Mouse (Mus musculus) forebrain, embryonic 13.5 days (tissue): ENCODE data around the gene Ankrd13c. TPM values are rescaled to one million over a fixed set of nuclear protein-coding genes. Genes with fewer than 3 reads are reported as not detected.
A peak's percentile ranks its signal among the peaks of the same experiment; 100 is the strongest.

Source experiments
- ATAC-seq: fragments of 200-750 bp; cut with Nextera tagmentation; 2 replicates; pipeline ENCODE4 v1.8.0; 2017
- H3K27ac ChIP-seq: fragments of 300-500 bp; sonication (generic); 2 replicates; pipeline ENCODE4 v1.5.1; 2015; ENCODE audit warnings: inconsistent platforms, mild to moderate bottlenecking, moderate library complexity
- H3K27me3 ChIP-seq: fragments of 300-500 bp; sonication (generic); 2 replicates; pipeline ENCODE4 v1.6.1; 2015; ENCODE audit warnings: mild to moderate bottlenecking, inconsistent platforms
- H3K36me3 ChIP-seq: fragments of 300-500 bp; sonication (generic); 2 replicates; pipeline ENCODE4 v1.6.1; 2015; ENCODE audit warnings: mild to moderate bottlenecking, inconsistent platforms; ENCODE audit not compliant: poor library complexity, severe bottlenecking
- H3K4me1 ChIP-seq: fragments of 300-500 bp; sonication (generic); 2 replicates; pipeline ENCODE4 v1.6.1; 2015; ENCODE audit warnings: inconsistent platforms
- H3K4me2 ChIP-seq: fragments of 300-500 bp; sonication (generic); 2 replicates; pipeline ENCODE4 v1.6.1; 2015; ENCODE audit warnings: inconsistent platforms, mild to moderate bottlenecking, moderate library complexity
- H3K4me3 ChIP-seq: fragments of 300-500 bp; sonication (generic); 2 replicates; pipeline ENCODE4 v1.5.1; 2015; ENCODE audit warnings: mild to moderate bottlenecking, inconsistent platforms
- H3K9ac ChIP-seq: fragments of 300-500 bp; sonication (generic); 2 replicates; pipeline ENCODE4 v1.6.1; 2015; ENCODE audit warnings: mild to moderate bottlenecking, inconsistent platforms
- H3K9me3 ChIP-seq: fragments of 300-500 bp; sonication (generic); replicated peaks from 2 replicates; pipeline ENCODE4 v1.6.1; 2016; ENCODE audit warnings: inconsistent platforms
- WGBS: fragments of 180-500 bp; shearing (Covaris S2); methylation state at CpG from one replicate; pipeline ENCODE4 v1.1.7; 2015; 5-methylcytosine and 5-hydroxymethylcytosine counted together
- polyA plus RNA-seq: library from polyadenylated mRNA; unstranded; fragments of >200 nt; fragmentation: Nextera tagmentation; extraction: Ambion mirVana; gene quantifications from 2 replicates; pipeline ENCODE4 v1.2.1, GENCODE M21; 2015

Ankrd13c gene
- polyA plus RNA-seq: 21.3 and 22.5 TPM in 2 replicates

GRCm38 (mm10) chr3:157946843-157947358, at the start of gene Ankrd13c:
Gene Ankrd13c (plus strand): TSS chr3:157947239.
- peak within 1 kb of the TSS; percentile 98 for H3K9ac ChIP-seq
- 0% methylated on average over 40 of the region's 45 CpGs for WGBS
- H3K36me3 ChIP-seq: no peaks in the 10 kb centered on the region
- peak; percentile 99 for ATAC-seq
- peak within 1 kb of the TSS; percentile 98 for H3K4me3 ChIP-seq
- no peaks in the 10 kb centered on the region for H3K9me3 ChIP-seq
- peaks cover 34% of the 10 kb centered on the region for H3K4me1 ChIP-seq
- no peaks in the 10 kb centered on the region for H3K27me3 ChIP-seq
- H3K27ac ChIP-seq: peak within 1 kb of the TSS; percentile 96
- H3K4me2 ChIP-seq: peak within 1 kb of the TSS; percentile 95

GRCm38 (mm10) chr3:157897645-157898044, 49.4 kb upstream of the Ankrd13c start:
- Histone ChIP-seq H3K4me1 (no peaks in the 10 kb centered on the region), H3K9ac (no peak overlapping the region), H3K27ac (no peak overlapping the region), H3K4me2 (no peak overlapping the region), H3K27me3 (no peaks in the 10 kb centered on the region), H3K36me3 (no peaks in the 10 kb centered on the region), H3K9me3 (no peaks in the 10 kb centered on the region), H3K4me3 (no peak overlapping the region)
- no peak for ATAC-seq
- WGBS: 85% methylated on average over 3 of the region's 3 CpGs

- no peaks in the 10 kb centered on the region for H3K4me1 ChIP-seq
- H3K9me3 ChIP-seq: no peaks in the 10 kb centered on the region
- no peak overlapping the region for H3K27ac ChIP-seq
- no peak overlapping the region for H3K4me3 ChIP-seq
- 92% methylated on average over 1 of the region's 1 CpGs for WGBS
- no peaks in the 10 kb centered on the region for H3K27me3 ChIP-seq
- H3K4me2 ChIP-seq: no peak overlapping the region
- ATAC-seq: no peak
- no peaks in the 10 kb centered on the region for H3K36me3 ChIP-seq
- H3K9ac ChIP-seq: no peak overlapping the region
These were observed 47.1 kb upstream of the Ankrd13c start for GRCm38 (mm10) chr3:157899986-157900385.

GRCm38 (mm10) chr3:157901721-157902120, 45.3 kb upstream of the Ankrd13c start:
- H3K4me3 ChIP-seq: no peak overlapping the region
- H3K9ac ChIP-seq: no peak overlapping the region
- no peak overlapping the region for H3K27ac ChIP-seq
- H3K36me3 ChIP-seq: no peaks in the 10 kb centered on the region
- H3K4me1 ChIP-seq: no peaks in the 10 kb centered on the region
- H3K9me3 ChIP-seq: no peaks in the 10 kb centered on the region
- no peak for ATAC-seq
- 89% methylated on average over 5 of the region's 5 CpGs for WGBS
- H3K27me3 ChIP-seq: no peaks in the 10 kb centered on the region
- H3K4me2 ChIP-seq: no peak overlapping the region

GRCm38 (mm10) chr3:157908166-157908565, 38.9 kb upstream of the Ankrd13c start:
- Histone ChIP-seq H3K4me2 (no peak overlapping the region), H3K9me3 (no peaks in the 10 kb centered on the region), H3K27me3 (no peaks in the 10 kb centered on the region), H3K27ac (no peak overlapping the region), H3K4me3 (no peak overlapping the region), H3K4me1 (no peaks in the 10 kb centered on the region), H3K36me3 (no peaks in the 10 kb centered on the region; the same call in 1 of the 2 replicates), H3K9ac (no peak overlapping the region)
- ATAC-seq: no peak
- 76% methylated on average over 3 of the region's 3 CpGs for WGBS

- no peak for ATAC-seq
- WGBS: 81% methylated on average over 3 of the region's 3 CpGs
- no peaks in the 10 kb centered on the region for H3K4me1 ChIP-seq
These were observed 36.8 kb upstream of the Ankrd13c start for GRCm38 (mm10) chr3:157910262-157910661.

GRCm38 (mm10) chr3:157912155-157912554, 34.9 kb upstream of the Ankrd13c start:
- ATAC-seq: no peak
- H3K9me3 ChIP-seq: no peaks in the 10 kb centered on the region

More at GRCm38 (mm10) chr3:157910262-157910661, 36.8 kb upstream of the Ankrd13c start:
- no peak overlapping the region for H3K9ac ChIP-seq
- H3K4me2 ChIP-seq: no peak overlapping the region
- no peak overlapping the region for H3K27ac ChIP-seq
- H3K9me3 ChIP-seq: no peaks in the 10 kb centered on the region
- H3K4me3 ChIP-seq: no peak overlapping the region
- no peaks in the 10 kb centered on the region; the same call in 1 of the 2 replicates for H3K36me3 ChIP-seq
- no peaks in the 10 kb centered on the region for H3K27me3 ChIP-seq

GRCm38 (mm10) chr3:157916336-157916735, 30.7 kb upstream of the Ankrd13c start:
- H3K27me3 ChIP-seq: no peaks in the 10 kb centered on the region
- no peaks in the 10 kb centered on the region; the same call in 1 of the 2 replicates for H3K36me3 ChIP-seq
- H3K4me3 ChIP-seq: no peak overlapping the region
- WGBS: 75% methylated on average over 4 of the region's 4 CpGs
- H3K4me1 ChIP-seq: no peaks in the 10 kb centered on the region
- no peak overlapping the region for H3K27ac ChIP-seq
- no peak overlapping the region for H3K4me2 ChIP-seq
- ATAC-seq: no peak
- no peaks in the 10 kb centered on the region for H3K9me3 ChIP-seq
- no peak overlapping the region for H3K9ac ChIP-seq

More at GRCm38 (mm10) chr3:157912155-157912554, 34.9 kb upstream of the Ankrd13c start:
- Histone ChIP-seq H3K27me3 (no peaks in the 10 kb centered on the region), H3K4me1 (no peaks in the 10 kb centered on the region), H3K4me2 (no peak overlapping the region), H3K27ac (no peak overlapping the region), H3K9ac (no peak overlapping the region), H3K36me3 (no peaks in the 10 kb centered on the region; the same call in 1 of the 2 replicates), H3K4me3 (no peak overlapping the region)
- WGBS: 96% methylated on average over 2 of the region's 2 CpGs

GRCm38 (mm10) chr3:157921376-157921775, 25.7 kb upstream of the Ankrd13c start:
- no peaks in the 10 kb centered on the region for H3K27me3 ChIP-seq
- H3K4me1 ChIP-seq: peaks cover 11% of the 10 kb centered on the region
- no peak overlapping the region for H3K4me3 ChIP-seq
- no peaks in the 10 kb centered on the region for H3K36me3 ChIP-seq
- no peak overlapping the region for H3K27ac ChIP-seq
- no peak overlapping the region for H3K9ac ChIP-seq
- ATAC-seq: no peak
- no peak overlapping the region for H3K4me2 ChIP-seq
- no peaks in the 10 kb centered on the region for H3K9me3 ChIP-seq
- WGBS: 85% methylated on average over 2 of the region's 2 CpGs

GRCm38 (mm10) chr3:157923268-157923835, 23.7 kb upstream of the Ankrd13c start:
- ATAC-seq: no peak

GRCm38 (mm10) chr3:157924692-157925328, 22.2 kb upstream of the Ankrd13c start, which contains the start of gene Cth:
Gene Cth (minus strand): TSS chr3:157925077.
- Histone ChIP-seq H3K9me3 (no peaks in the 10 kb centered on the region), H3K27ac (no peak within 1 kb of the TSS), H3K9ac (peak within 1 kb of the TSS; percentile 66), H3K4me2 (peak within 1 kb of the TSS; percentile 88), H3K36me3 (no peaks in the 10 kb centered on the region), H3K4me3 (peak within 1 kb of the TSS; percentile 52), H3K27me3 (no peaks in the 10 kb centered on the region), H3K4me1 (peaks cover 11% of the 10 kb centered on the region)
- WGBS: 3% methylated on average over 30 of the region's 30 CpGs
- peak; percentile 100 for ATAC-seq

More at GRCm38 (mm10) chr3:157923268-157923835, 23.7 kb upstream of the Ankrd13c start:
- Histone ChIP-seq H3K27ac (no peak overlapping the region), H3K27me3 (no peaks in the 10 kb centered on the region), H3K4me3 (no peak overlapping the region), H3K9me3 (no peaks in the 10 kb centered on the region), H3K4me1 (peaks cover 11% of the 10 kb centered on the region), H3K9ac (no peak overlapping the region), H3K36me3 (no peaks in the 10 kb centered on the region), H3K4me2 (no peak overlapping the region)
- WGBS: 82% methylated on average over 3 of the region's 3 CpGs

GRCm38 (mm10) chr3:157925706-157926510, 21.1 kb upstream of the Ankrd13c start:
- no peak overlapping the region for H3K4me2 ChIP-seq
- H3K4me3 ChIP-seq: no peak overlapping the region
- no peaks in the 10 kb centered on the region for H3K9me3 ChIP-seq
- no peak overlapping the region for H3K9ac ChIP-seq
- H3K4me1 ChIP-seq: peaks cover 11% of the 10 kb centered on the region
- no peak overlapping the region for H3K27ac ChIP-seq
- H3K36me3 ChIP-seq: no peaks in the 10 kb centered on the region
- no peaks in the 10 kb centered on the region for H3K27me3 ChIP-seq
- no peak for ATAC-seq
- WGBS: 81% methylated on average over 14 of the region's 14 CpGs
